Mouse (Mus musculus) bone marrow macrophage, adult 2 months (primary cell): ENCODE results near the gene Cd59a.
"Not testable (repeated sequence)": the region's sequence is repeated elsewhere in the genome, so short reads cannot be mapped to it uniquely, and the experiment has no call there.

ENCODE experiments used
- CTCF ChIP-seq: IDR thresholded peaks from 2 replicates; pipeline ENCODE4 v1.5.1; 2012; ENCODE audit warnings: low read depth, mild to moderate bottlenecking, low read length, moderate library complexity
- POLR2A ChIP-seq: IDR thresholded peaks from 2 replicates; pipeline ENCODE4 v1.6.1; 2012; ENCODE audit warnings: mild to moderate bottlenecking, low read depth, low read length, borderline replicate concordance

DNA sequence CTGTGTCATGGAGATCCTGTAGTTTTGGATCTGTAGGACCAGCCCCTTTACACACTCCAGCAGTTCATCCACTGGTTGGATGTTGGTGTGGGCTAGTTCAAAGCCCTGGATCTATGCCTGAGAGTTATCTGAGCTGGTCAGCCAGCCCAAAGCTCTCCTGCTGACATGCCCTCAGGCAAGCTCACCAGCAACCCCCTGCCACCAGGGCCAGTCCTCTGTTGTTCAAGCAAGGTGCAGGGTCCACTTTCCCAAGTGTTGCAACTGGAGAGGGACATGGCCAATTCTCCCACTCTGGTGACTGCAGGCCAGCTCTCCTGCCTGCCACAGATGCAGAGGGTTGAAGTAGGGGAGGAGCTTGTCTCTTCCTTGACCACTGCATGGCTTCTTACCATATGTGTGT, 18.0 kb downstream of the Cd59a start:
- TF ChIP-seq CTCF, POLR2A: not testable (repeated sequence)
